Mouse (Mus musculus) left cerebral cortex, postnatal 36 days (tissue): Measurements from ENCODE around the gene Cenpo. TPM values are rescaled to one million over a fixed set of nuclear protein-coding genes. Genes with fewer than 3 reads are reported as not detected.
"Not testable (repeated sequence)": the region's sequence is repeated elsewhere in the genome, so short reads cannot be mapped to it uniquely, and the experiment has no call there.

Experiments used
- DNase-seq, 2 experiments: peaks; one replicate each; pipeline ENCODE4 v3.0.0; 2021 to 2022; ENCODE audit warnings: low spot score in 2 of 2, mixed read lengths in 1 of 2
- intact Hi-C: fragments of 180-260 bp; cut with DNase I; formaldehyde crosslinking; loops from one replicate; pipeline ENCODE4 v1.15.1; 2025
- total RNA-seq, 2 experiments: library from RNA; stranded (reverse); gene quantifications; 2 replicates each; pipeline ENCODE4 v1.2.3; 2021

Cenpo gene
- total RNA-seq: 1 to 10 TPM; 3.8 to 4.7 TPM

DNA sequence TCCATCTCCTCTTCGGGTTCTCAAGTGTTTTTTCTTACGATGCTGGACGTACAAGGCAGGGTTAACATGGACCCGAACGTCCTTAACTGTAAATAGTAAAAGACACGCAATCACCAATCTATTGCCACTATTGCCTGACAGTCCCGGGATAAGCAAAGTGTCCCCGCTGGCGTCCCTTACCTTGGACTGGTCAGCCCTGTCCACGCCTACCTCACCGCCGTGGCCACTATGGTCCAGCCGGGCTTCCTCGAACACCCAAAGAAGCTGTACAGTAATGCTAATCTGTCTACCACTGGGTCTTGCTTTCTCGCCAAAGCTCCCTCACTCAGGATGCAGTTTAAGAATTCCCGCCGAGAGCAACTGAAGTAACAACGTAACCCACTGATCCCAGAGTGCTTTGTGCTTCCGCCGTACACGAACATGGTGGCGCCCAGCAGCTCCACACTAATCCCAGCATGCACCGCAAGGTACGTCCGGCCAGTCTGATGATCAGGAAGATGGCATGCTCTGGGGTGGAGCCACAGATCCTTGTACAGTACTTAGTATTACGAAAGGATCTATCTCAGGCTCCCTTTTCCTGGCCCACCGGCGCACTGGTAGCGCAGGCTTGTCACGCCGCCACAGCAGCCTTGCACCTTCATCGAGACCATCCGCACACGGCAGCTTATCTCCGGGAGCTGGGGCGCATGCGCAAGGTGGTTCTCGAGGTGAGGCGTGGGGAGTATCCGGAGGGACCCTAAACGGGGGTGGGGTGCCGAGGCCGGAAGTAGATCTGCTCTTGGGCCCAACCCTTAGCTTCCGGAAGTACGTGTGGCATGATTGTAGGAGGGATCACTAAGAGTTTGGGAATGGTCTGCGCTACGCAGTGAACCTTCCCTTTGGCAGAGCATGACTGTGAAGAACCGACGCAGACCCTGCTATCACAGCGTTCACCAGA lies at the start of gene Cenpo, which contains the start of gene Ptrhd1:
Gene Cenpo, minus strand, starts transcription at position 723 of the 937 bp plus-strand sequence.
Gene Ptrhd1, plus strand, starts transcription at position 456 of the 937 bp plus-strand sequence.
- DNase-seq: peak; percentile 97 to 98
- intact Hi-C loops: no loop called here

DNA sequence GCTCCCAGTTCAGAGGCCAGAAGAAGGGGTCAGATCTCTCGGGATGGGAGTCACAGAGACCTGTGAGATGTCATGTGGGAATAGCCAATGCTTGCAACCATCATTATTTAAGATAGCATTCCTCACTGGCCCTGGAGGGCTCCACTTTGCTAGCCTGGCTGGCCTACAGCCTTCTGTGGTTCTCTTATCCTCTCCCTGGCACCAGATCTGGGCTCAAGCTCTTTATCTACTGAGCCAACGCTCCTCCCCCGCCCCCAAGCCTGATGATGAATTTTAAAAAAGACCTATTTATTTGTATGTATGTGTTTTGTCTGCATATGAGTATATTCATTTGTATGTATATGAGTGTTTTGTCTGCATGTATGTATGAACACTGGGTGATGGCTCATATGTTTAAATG lies 45.8 kb upstream of the Cenpo start:
- DNase-seq: no peak
- intact Hi-C loops: no loop called here

GRCm38 (mm10) chr12:4278978-4279755 lies 45.1 kb upstream of the Cenpo start:
- intact Hi-C loops: no loop called here
- no peak for DNase-seq

- DNase-seq: no peak
- intact Hi-C loops: no loop called here
Observed at GRCm38 (mm10) chr12:4271078-4271477, 37.0 kb upstream of the Cenpo start.

- DNase-seq: no peak
- intact Hi-C loops: no loop called here
Observed at GRCm38 (mm10) chr12:4267765-4268164, 33.7 kb upstream of the Cenpo start.

GRCm38 (mm10) chr12:4252742-4253655 lies 18.9 kb upstream of the Cenpo start:
- DNase-seq: no peak
- intact Hi-C loops: no loop called here

GRCm38 (mm10) chr12:4249786-4250185 lies 15.7 kb upstream of the Cenpo start:
- intact Hi-C loops: no loop called here
- DNase-seq: no peak

GRCm38 (mm10) chr12:4245742-4246141 lies 11.6 kb upstream of the Cenpo start:
- DNase-seq: no peak

DNA sequence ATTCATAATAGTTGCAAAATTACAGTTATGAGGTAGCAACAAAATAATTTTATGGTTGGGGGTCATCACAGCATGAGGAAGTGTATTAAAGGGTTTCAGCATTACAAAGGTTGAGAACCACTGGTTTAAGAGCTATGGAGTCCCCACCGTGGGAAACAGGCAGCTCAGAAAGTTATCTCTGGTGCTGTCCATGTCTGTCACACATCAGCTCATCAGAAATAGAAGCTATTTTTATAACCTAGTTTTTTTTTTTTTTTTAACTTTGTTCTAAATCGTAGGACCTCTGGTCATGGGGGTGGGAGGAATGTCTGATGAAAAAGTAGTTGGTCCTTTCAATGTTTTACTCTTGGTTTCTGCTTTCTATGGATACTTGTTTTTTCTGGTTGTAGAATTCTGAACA lies 9.7 kb upstream of the Cenpo start:
- DNase-seq: no peak
- intact Hi-C loops: no loop called here

More at GRCm38 (mm10) chr12:4245742-4246141, 11.6 kb upstream of the Cenpo start:
- intact Hi-C loops: no loop called here

DNA sequence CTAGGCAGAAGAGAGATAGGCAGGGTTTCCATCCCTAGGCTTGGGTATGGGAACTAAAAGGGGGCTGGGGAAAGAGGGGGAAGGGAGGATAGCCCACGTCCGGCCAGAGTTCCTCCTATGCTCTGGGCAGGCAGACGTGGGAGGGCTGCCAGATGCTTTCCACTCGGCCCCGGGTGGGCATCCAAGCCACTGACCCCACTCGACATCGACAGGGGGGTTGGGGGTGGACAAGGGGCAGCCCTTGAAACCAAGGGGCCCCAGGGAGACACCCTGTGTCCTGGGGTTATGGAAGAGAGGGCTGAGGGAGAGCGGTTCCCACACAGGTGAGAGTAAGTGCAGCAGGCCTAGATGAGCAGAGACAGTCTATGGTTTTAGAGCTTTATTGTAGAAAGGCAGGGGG lies 6.2 kb upstream of the Cenpo start:
- intact Hi-C loops, DNase-seq: not testable (repeated sequence)

DNA sequence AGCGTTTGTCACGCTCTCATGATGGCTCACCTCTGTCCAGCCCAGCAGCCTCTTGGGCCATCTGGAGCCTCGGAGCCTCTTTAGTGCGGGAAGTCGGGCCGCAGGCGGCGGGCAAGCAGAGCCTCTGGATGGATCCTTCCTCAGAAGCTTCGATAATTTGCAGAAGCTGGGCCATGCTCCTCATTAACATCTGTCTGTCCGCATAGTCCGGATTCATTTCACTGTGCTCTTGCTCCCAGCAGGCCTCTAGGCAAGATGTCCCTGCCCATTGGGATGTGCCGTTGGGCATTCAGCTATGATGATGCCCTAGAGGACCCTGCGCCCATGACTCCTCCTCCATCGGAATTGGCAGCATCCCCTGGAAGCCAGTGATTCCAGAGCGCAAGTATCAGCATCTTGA lies 3.4 kb upstream of the Cenpo start:
- no peak for DNase-seq
- intact Hi-C loops: no loop called here

DNA sequence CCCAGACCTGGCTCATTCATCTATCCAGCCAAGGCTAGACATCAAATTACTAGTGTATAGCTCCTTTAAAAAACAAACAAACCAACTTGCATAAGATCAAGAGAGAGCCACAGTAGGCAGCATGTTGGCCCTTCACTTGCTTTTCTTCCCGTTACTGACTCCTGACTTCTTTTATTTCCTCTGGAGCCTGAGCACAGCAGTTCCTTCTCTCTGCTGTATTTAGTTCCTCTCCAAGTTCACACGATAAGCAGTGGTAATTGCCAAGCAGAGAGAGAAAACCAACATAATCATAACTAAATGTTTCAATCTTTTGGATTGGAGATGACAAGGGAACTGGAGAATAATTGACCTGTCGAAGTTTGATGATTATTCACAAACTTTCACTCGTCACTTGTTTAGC lies 1.3 kb downstream of the Cenpo start:
- intact Hi-C loops: no loop called here
- no peak for DNase-seq

GRCm38 (mm10) chr12:4230156-4230555 lies 3.9 kb downstream of the Cenpo start:
- no peak for DNase-seq
- intact Hi-C loops: no loop called here

GRCm38 (mm10) chr12:4212908-4213307 lies 21.2 kb downstream of the Cenpo start:
- no peak for DNase-seq
- intact Hi-C loops: no loop called here

- DNase-seq: no peak
- intact Hi-C loops: no loop called here
Observed at GRCm38 (mm10) chr12:4211174-4211573, 22.9 kb downstream of the Cenpo start.

GRCm38 (mm10) chr12:4209196-4209595 lies 24.9 kb downstream of the Cenpo start:
- DNase-seq: no peak
- intact Hi-C loops: loop anchor here (5.0 kb wide), 1 partner anchor 102 kb away; no protein-coding TSS in a partner anchor

DNA sequence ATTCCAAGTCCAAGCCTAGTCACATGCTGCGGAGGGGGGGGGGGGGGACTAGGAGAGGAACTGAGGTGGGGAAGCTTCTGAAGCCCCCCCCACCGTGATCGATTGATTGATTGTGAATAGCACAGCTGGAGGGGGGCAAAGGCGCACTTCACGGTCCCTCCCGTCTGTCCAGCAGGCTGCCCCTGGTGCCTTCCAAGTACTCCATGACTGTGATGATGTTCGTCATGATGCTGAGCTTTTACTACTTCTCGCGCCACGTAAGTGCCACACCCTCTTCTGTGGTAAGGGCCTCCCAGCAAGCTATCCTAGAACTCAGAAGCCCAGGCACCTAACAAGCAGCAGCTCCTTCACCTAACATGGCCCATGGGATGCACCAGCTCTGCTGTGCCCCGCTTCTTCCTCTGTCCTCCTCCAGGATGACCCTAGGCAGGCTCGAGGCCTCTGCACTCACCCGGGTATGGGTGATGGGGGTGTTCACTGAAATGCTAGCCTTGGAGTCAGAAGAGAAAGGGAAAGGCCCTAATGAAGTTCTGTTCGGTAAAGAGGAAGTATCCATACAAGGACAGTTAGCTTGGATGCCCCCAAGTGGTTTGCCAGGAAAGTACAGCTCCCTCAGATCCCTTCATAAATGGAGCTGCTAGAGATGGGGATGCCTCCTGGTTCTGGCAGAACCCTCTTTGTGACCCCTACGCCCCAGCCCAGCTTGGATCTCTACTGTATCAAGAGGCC lies 25.5 kb downstream of the Cenpo start:
- intact Hi-C loops: loop anchor here (5.0 kb wide), 1 partner anchor 101 kb away; no protein-coding TSS in a partner anchor

DNA sequence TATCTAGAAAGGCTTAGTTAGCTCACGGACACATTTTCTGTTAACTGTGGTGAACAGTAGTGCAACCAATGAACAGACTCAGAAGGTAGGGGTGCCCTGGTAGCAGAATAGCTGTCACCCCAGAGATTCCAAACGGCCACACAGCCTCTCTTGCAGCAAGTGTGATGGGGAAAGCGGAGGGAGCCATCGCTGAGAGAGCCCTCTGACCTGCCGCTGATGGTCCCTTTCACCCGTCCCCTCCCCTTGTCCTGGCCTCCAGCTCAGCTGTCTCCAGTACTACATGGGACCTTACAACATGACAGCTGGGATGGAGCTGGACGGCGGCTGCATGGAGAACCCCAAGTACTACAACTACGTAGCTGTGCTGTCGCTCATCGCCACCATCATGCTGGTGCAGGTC lies 28.0 kb downstream of the Cenpo start:
- intact Hi-C loops: loop anchor here (5.0 kb wide), 1 partner anchor 99 kb away; no protein-coding TSS in a partner anchor
- no peak for DNase-seq

More for the DNA sequence above, 25.5 kb downstream of the Cenpo start:
- DNase-seq: peak; percentile 54 to 65

- no peak for DNase-seq
- intact Hi-C loops: no loop called here
Observed at GRCm38 (mm10) chr12:4202206-4202605, 31.9 kb downstream of the Cenpo start.
